Mouse (Mus musculus) lung, embryonic 14.5 days (tissue): ENCODE measurements around the gene Rpp14. TPM values are rescaled to one million over a fixed set of nuclear protein-coding genes. Genes with fewer than 3 reads are reported as not detected.
A peak's percentile ranks its signal among the peaks of the same experiment; 100 is the strongest.

ENCODE experiments used
- ATAC-seq: fragments of 200-750 bp; cut with Nextera tagmentation; 2 replicates; pipeline ENCODE4 v1.8.0; 2017; ENCODE audit warnings: mild to moderate bottlenecking, moderate TSS enrichment, moderate library complexity; ENCODE audit not compliant: insufficient read depth
- DNase-seq: peaks from one replicate; pipeline ENCODE4 v3.0.0-alpha.2; 2015
- H3K27ac ChIP-seq: fragments of 300-500 bp; sonication (generic); 2 replicates; pipeline ENCODE4 v1.5.1; 2014; ENCODE audit warnings: low read depth, mild to moderate bottlenecking, moderate library complexity
- H3K27me3 ChIP-seq: fragments of 300-500 bp; sonication (generic); 2 replicates; pipeline ENCODE4 v1.6.1; 2014; ENCODE audit warnings: low read length, control low read depth; ENCODE audit not compliant: insufficient read depth
- H3K36me3 ChIP-seq: fragments of 300-500 bp; sonication (generic); 2 replicates; pipeline ENCODE4 v1.6.1; 2014; ENCODE audit warnings: control low read depth; ENCODE audit not compliant: insufficient read depth
- H3K4me1 ChIP-seq: fragments of 300-500 bp; sonication (generic); 2 replicates; pipeline ENCODE4 v1.6.1; 2014; ENCODE audit warnings: antibody characterized with exemption, control low read depth; ENCODE audit not compliant: insufficient read depth
- H3K4me2 ChIP-seq: fragments of 300-500 bp; sonication (generic); 2 replicates; pipeline ENCODE4 v1.6.1; 2014; ENCODE audit warnings: mild to moderate bottlenecking
- H3K4me3 ChIP-seq: fragments of 300-500 bp; sonication (generic); 2 replicates; pipeline ENCODE4 v1.5.1; 2014; ENCODE audit warnings: low read depth, low read length
- H3K9ac ChIP-seq: fragments of 300-500 bp; sonication (generic); 2 replicates; pipeline ENCODE4 v1.6.1; 2014
- H3K9me3 ChIP-seq: fragments of 300-500 bp; sonication (generic); 2 replicates; pipeline ENCODE4 v1.6.1; 2016; ENCODE audit warnings: low read depth, low read length, control low read depth
- CTCF ChIP-seq: IDR thresholded peaks from 2 replicates; pipeline ENCODE4 v1.5.1; 2016; ENCODE audit warnings: antibody characterized with exemption, low read depth
- WGBS: fragments of 180-500 bp; shearing (Covaris S2); extraction: QIAGEN DNeasy Blood & Tissue Kit; methylation state at CpG from one replicate; pipeline ENCODE4 v1.1.7; 2014; 5-methylcytosine and 5-hydroxymethylcytosine counted together
- polyA plus RNA-seq: library from polyadenylated mRNA; unstranded; fragments of >200 nt; fragmentation: Nextera tagmentation; extraction: Ambion mirVana; gene quantifications from 2 replicates; pipeline ENCODE4 v1.2.1, GENCODE M21; 2014

Rpp14 gene
- polyA plus RNA-seq, 1 experiment from 2014 or later: 60.1 TPM

GRCm38 (mm10) chr14:8127971-8128370, 47.8 kb downstream of the Rpp14 start:
- Histone ChIP-seq H3K4me2 (no peak overlapping the region), H3K27me3 (no peaks in the 10 kb centered on the region), H3K36me3 (peaks cover 18% of the 10 kb centered on the region; the same call in 1 of the 2 replicates), H3K9me3 (no peaks in the 10 kb centered on the region), H3K9ac (no peak overlapping the region), H3K27ac (no peak overlapping the region), H3K4me1 (no peaks in the 10 kb centered on the region), H3K4me3 (no peak overlapping the region)
- ATAC-seq: no peak
- no peak for DNase-seq
- no peak for TF ChIP-seq CTCF
- 55% methylated on average over 5 of the region's 5 CpGs for WGBS

GRCm38 (mm10) chr14:8132789-8133188, 52.6 kb downstream of the Rpp14 start:
- Histone ChIP-seq H3K27ac (no peak overlapping the region), H3K4me3 (no peak overlapping the region), H3K27me3 (no peaks in the 10 kb centered on the region), H3K4me1 (no peaks in the 10 kb centered on the region), H3K9me3 (no peaks in the 10 kb centered on the region), H3K4me2 (no peak overlapping the region), H3K9ac (no peak overlapping the region), H3K36me3 (0 out of 2 replicates have a peak, but pooled peaks cover 10% of the 10 kb centered on the region)
- WGBS: 75% methylated on average over 8 of the region's 8 CpGs
- no peak for TF ChIP-seq CTCF
- DNase-seq (no peak), ATAC-seq (no peak)

DNA sequence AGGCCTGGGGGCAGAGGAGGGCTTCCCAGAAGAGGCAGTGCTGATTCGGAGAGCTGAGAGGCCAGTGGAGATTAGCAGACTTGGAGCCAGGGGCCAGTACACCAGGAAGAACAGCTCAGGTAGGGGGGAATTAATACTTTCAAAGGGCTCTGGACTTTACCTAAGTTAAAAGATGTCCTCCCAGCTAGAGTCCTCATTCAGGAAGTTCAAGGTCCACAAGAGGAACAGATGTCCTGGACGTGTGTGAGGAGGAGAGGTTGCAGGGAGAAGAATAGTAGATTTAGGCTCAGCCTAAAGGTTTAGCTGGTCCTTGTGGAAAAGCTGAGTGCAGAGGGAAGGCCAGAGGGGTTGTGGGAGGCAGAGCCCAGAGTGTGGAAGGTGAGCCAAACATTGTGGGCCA, 54.1 kb downstream of the Rpp14 start:
- no peak overlapping the region for H3K27ac ChIP-seq
- no peaks in the 10 kb centered on the region for H3K27me3 ChIP-seq
- H3K36me3 ChIP-seq: peaks cover 16% of the 10 kb centered on the region; the same call in 1 of the 2 replicates
- H3K4me2 ChIP-seq: no peak overlapping the region
- H3K9ac ChIP-seq: no peak overlapping the region
- no peak for TF ChIP-seq CTCF
- 64% methylated on average over 2 of the region's 2 CpGs for WGBS
- ATAC-seq: no peak
- no peak overlapping the region for H3K4me3 ChIP-seq
- DNase-seq: no peak
- H3K4me1 ChIP-seq: no peaks in the 10 kb centered on the region
- no peaks in the 10 kb centered on the region for H3K9me3 ChIP-seq

- Histone ChIP-seq H3K36me3 (peaks cover 24% of the 10 kb centered on the region; the same call in 1 of the 2 replicates), H3K27ac (peak overlapping the region; percentile 12; the same call in 1 of the 2 replicates)
- peak; percentile 50 for DNase-seq
Measured at GRCm38 (mm10) chr14:8135130-8135529, 55.0 kb downstream of the Rpp14 start.

DNA sequence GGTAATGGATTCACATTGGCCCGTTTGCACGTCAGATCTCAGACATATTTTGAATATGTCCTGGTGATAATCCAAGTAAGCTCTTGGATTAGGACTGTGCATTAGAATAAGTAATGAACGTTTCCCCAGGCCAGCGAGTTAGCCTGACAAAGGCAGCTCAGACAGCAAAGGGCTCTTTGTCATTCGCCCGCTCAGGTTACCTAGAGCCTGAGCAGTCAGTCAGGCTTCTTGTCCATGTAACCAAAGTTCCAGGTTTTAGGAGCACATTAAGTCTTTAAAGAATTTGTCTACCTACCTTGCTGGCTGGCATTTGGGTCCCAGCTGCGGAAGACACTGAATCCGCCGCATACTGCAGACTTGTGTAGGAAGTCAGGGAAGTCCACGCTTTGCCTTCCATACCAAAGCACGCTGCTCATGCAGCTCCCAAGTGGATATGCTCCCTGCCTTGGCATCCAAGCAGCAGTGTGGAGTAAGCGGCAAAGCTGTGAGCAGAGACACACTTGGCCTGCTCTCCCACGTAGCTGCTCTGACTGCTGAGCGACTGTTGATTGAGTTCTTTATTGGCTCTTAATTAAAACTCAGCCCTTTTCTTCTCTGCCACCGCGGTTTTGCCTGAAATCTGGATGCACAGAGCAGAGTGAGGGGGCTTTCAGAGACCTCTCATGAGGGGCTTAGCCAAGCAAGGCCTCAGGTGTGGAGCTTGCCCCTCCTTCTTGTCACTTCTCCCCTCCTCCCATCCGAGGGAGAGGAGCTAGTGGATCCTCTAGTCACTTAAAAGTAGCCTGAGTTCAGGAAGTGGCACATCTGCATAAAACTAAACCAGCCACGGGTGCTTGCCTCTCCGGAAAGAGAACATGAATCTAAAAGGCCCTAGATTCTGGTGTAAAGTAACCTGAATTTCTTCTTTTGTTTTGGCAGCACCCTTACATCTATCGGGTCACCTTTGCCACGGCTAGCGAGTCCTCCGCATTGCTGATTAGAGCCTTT, 59.9 kb downstream of the Rpp14 start:
- no peaks in the 10 kb centered on the region for H3K4me1 ChIP-seq
- peaks cover 42% of the 10 kb centered on the region for H3K36me3 ChIP-seq

More at GRCm38 (mm10) chr14:8135130-8135529, 55.0 kb downstream of the Rpp14 start:
- Histone ChIP-seq H3K27me3 (no peaks in the 10 kb centered on the region), H3K9me3 (no peaks in the 10 kb centered on the region), H3K4me2 (no peak overlapping the region), H3K4me1 (no peaks in the 10 kb centered on the region), H3K4me3 (no peak overlapping the region), H3K9ac (no peak overlapping the region)
- TF ChIP-seq CTCF: no peak
- ATAC-seq: peak; percentile 44; the same call in 1 of the 2 replicates
- WGBS: 59% methylated on average over 3 of the region's 3 CpGs

GRCm38 (mm10) chr14:8141131-8141530, 61.0 kb downstream of the Rpp14 start:
- no peak for ATAC-seq

More for the DNA sequence above, 59.9 kb downstream of the Rpp14 start:
- Histone ChIP-seq H3K27ac (no peak overlapping the region), H3K9me3 (no peaks in the 10 kb centered on the region), H3K4me2 (no peak overlapping the region), H3K27me3 (no peaks in the 10 kb centered on the region), H3K4me3 (no peak overlapping the region), H3K9ac (no peak overlapping the region)
- DNase-seq: no peak
- no peak for TF ChIP-seq CTCF
- ATAC-seq: no peak
- 79% methylated on average over 23 of the region's 23 CpGs for WGBS

More at GRCm38 (mm10) chr14:8141131-8141530, 61.0 kb downstream of the Rpp14 start:
- 79% methylated on average over 2 of the region's 2 CpGs for WGBS
- Histone ChIP-seq H3K27ac (no peak overlapping the region), H3K4me2 (no peak overlapping the region), H3K4me3 (no peak overlapping the region), H3K9ac (no peak overlapping the region), H3K4me1 (no peaks in the 10 kb centered on the region), H3K27me3 (no peaks in the 10 kb centered on the region), H3K9me3 (no peaks in the 10 kb centered on the region), H3K36me3 (peaks cover 42% of the 10 kb centered on the region)
- TF ChIP-seq CTCF: no peak
- DNase-seq: no peak

Other genes starting within 250 kb of the Rpp14 start
- gene Gm45521, start 123.1 kb upstream of the Rpp14 start, polyA plus RNA-seq: not detected in 2 replicates
- gene Dnase1l3, start 85.8 kb upstream of the Rpp14 start, polyA plus RNA-seq: 0.05 TPM in 1 of 2 replicates, not detected in the other
- 14.8 and 15.1 TPM in 2 replicates for gene Abhd6, start 77.5 kb upstream of the Rpp14 start, polyA plus RNA-seq
- 31.2 and 33.3 TPM in 2 replicates for gene Pxk, start 17.8 kb downstream of the Rpp14 start, polyA plus RNA-seq
- 166 and 173 TPM in 2 replicates for gene Pdhb, start 92.7 kb downstream of the Rpp14 start, polyA plus RNA-seq
- gene Kctd6, start 133.8 kb downstream of the Rpp14 start, polyA plus RNA-seq: 15.6 and 16.6 TPM in 2 replicates
- gene Acox2, start 179.0 kb downstream of the Rpp14 start, polyA plus RNA-seq: 0.47 and 0.78 TPM in 2 replicates
- gene Fam107a, start 237.7 kb downstream of the Rpp14 start, polyA plus RNA-seq: 0.38 and 0.58 TPM in 2 replicates